Mouse (Mus musculus) ES-E14 (cell line): ENCODE measurements around the gene Gm40193.

Experiments used
- CHD2 ChIP-seq: IDR thresholded peaks from 2 replicates; pipeline ENCODE4 v1.6.1; 2014; ENCODE audit warnings: mild to moderate bottlenecking, low read depth, low read length, inconsistent platforms
- HCFC1 ChIP-seq: IDR thresholded peaks from 2 replicates; pipeline ENCODE4 v1.6.1; 2012; ENCODE audit warnings: low read length, inconsistent platforms, borderline replicate concordance; ENCODE audit not compliant: insufficient read depth
- MAFK ChIP-seq: IDR thresholded peaks from 2 replicates; pipeline ENCODE4 v1.6.1; 2014; ENCODE audit warnings: mild to moderate bottlenecking, low read depth, low read length, inconsistent platforms; ENCODE audit not compliant: insufficient read depth
- ZC3H11A ChIP-seq: IDR thresholded peaks from 2 replicates; pipeline ENCODE4 v1.6.1; 2012; ENCODE audit warnings: low read depth, mild to moderate bottlenecking, inconsistent platforms, low read length, borderline replicate concordance
- ZNF384 ChIP-seq: IDR thresholded peaks from 2 replicates; pipeline ENCODE4 v1.6.1; 2012; ENCODE audit warnings: low read depth, low read length, inconsistent platforms

DNA sequence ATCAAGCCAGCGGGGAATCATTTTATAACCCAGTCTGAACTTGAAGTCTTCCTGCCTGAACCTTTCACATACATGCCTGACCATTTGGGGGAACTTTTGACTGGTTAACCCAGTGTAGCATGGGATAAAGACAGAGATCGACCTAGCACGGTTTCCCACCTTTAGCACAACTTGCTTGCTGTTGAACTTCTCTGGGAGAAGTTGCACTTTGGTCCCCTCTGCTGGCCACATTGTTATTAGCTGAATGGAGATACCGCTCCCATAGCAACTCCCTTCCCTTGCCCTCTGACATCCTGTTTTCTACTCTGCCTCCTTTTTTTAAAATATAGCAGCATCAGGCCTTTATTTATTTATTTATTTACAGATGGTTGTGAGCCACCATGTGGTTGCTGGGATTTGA is 26.4 kb downstream of the Gm40193 start:
- TF ChIP-seq HCFC1 (no peak), MAFK (no peak), ZNF384 (no peak), CHD2 (no peak), ZC3H11A (no peak)
